ENCODE assay signal across 26 mouse cellular contexts in the genomic region with DNA sequence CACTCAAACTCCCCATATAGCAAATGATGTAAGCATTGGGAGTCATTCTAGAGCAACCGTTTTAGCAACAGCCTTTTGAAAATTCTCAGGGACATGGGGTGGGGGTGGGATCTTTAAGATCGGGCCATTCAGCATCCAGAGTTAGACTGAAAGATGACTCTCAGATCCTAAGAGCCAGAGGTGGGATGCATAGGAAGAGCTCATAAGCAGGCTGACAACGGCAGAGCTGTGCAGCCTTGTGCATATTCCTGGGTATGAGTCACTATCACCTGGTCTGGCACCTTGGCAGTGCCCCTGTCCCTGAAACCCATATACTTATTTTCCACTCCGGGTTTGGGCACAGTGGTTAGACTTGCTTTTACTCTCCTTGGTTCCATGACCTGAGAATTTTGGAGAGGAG. TPM values are rescaled to one million over a fixed set of nuclear protein-coding genes. Genes with fewer than 3 reads are reported as not detected.
"Had no signal": no experiment of that assay in that cellular context is flagged by ENCODE, and none has a peak within 500 bp of the region (broad histone marks: within the 10 kb centered on the region; RNA-seq: fewer than 3 reads in every experiment).

No protein-coding gene starts in this region.

- H3K27ac ChIP-seq: limb, embryonic 12.5 days; limb, embryonic 15.5 days; liver, embryonic 14.5 days; macrophage; midbrain, embryonic 12.5 days; midbrain, embryonic 15.5 days; neural tube, embryonic 12.5 days had no signal

- H3K9ac ChIP-seq: limb, embryonic 12.5 days; limb, embryonic 15.5 days; liver, embryonic 14.5 days; liver, postnatal 0 days; lung, embryonic 14.5 days; midbrain, embryonic 12.5 days; midbrain, embryonic 15.5 days; neural tube, embryonic 12.5 days had no signal

- H3K36me3 ChIP-seq: limb, embryonic 12.5 days; limb, embryonic 15.5 days; midbrain, embryonic 12.5 days; midbrain, embryonic 15.5 days; neural tube, embryonic 12.5 days had no signal

- ATAC-seq: liver, postnatal 0 days; lung, postnatal 0 days; midbrain, embryonic 15.5 days had no signal

- H3K4me3 ChIP-seq: limb, embryonic 12.5 days; limb, embryonic 15.5 days; midbrain, embryonic 12.5 days; midbrain, embryonic 15.5 days; neural tube, embryonic 12.5 days had no signal

- H3K4me2 ChIP-seq: limb, embryonic 12.5 days; limb, embryonic 15.5 days; liver, embryonic 11.5 days; lung, embryonic 14.5 days; midbrain, embryonic 12.5 days; midbrain, embryonic 15.5 days; neural tube, embryonic 12.5 days had no signal

- H3K9me3 ChIP-seq: limb, embryonic 12.5 days; limb, embryonic 15.5 days; midbrain, embryonic 12.5 days; midbrain, embryonic 15.5 days; neural tube, embryonic 12.5 days had no signal

- H3K4me1 ChIP-seq: limb, embryonic 12.5 days; limb, embryonic 15.5 days; midbrain, embryonic 12.5 days; midbrain, embryonic 15.5 days; neural tube, embryonic 12.5 days had no signal

- DNase-seq: kidney, postnatal 14 days; kidney, postnatal 4 days; left cerebral cortex, postnatal 4 days; liver, postnatal 0 days; lung, embryonic 14.5 days; retina, postnatal 1 day; right cerebral cortex, postnatal 25 days; thymus, adult 18-20 months; thymus, postnatal 36 days had no signal

- H3K27me3 ChIP-seq: limb, embryonic 12.5 days; limb, embryonic 15.5 days; midbrain, embryonic 12.5 days; midbrain, embryonic 15.5 days; neural tube, embryonic 12.5 days had no signal

RNA-seq across cellular contexts. Expression of gene Ttll10, which starts 6.1 kb away (rescaled TPM):
- total RNA-seq: left cerebral cortex, postnatal 14 days; left cerebral cortex, postnatal 4 days; megakaryocyte, adult 5-6 weeks; neutrophil, adult 5-6 weeks had no signal
- polyA plus RNA-seq: macrophage; midbrain, embryonic 12.5 days; midbrain, embryonic 15.5 days; spleen, adult 2 months had no signal

RNA-seq across cellular contexts. Expression of gene Tnfrsf18, which starts 27.1 kb away (rescaled TPM):
- total RNA-seq: layer of hippocampus, adult 18-20 months; layer of hippocampus, postnatal 14 days; left cerebral cortex, adult 8-10 months; left cerebral cortex, postnatal 4 days had no signal
- polyA plus RNA-seq: testis, adult 2 months had no signal
